Mouse (Mus musculus): ENCODE data around the gene Azi2. TPM values are rescaled to one million over a fixed set of nuclear protein-coding genes. Genes with fewer than 3 reads are reported as not detected.

The Azi2 gene
- total RNA-seq, 2 experiments from 2014 or later: 80.8 to 83.2 TPM

- no peak for DNase-seq (ENCODE audit: low spot score in 2 of 2)
Measured at GRCm38 (mm10) chr9:118082575-118083431, 42.5 kb downstream of the Azi2 start.

- DNase-seq (ENCODE audit: low spot score in 2 of 2): no peak
Measured at GRCm38 (mm10) chr9:118083834-118084233, 43.5 kb downstream of the Azi2 start.

GRCm38 (mm10) chr9:118099395-118099794, 59.1 kb downstream of the Azi2 start:
- no peak for DNase-seq (ENCODE audit: low spot score in 2 of 2)

DNA sequence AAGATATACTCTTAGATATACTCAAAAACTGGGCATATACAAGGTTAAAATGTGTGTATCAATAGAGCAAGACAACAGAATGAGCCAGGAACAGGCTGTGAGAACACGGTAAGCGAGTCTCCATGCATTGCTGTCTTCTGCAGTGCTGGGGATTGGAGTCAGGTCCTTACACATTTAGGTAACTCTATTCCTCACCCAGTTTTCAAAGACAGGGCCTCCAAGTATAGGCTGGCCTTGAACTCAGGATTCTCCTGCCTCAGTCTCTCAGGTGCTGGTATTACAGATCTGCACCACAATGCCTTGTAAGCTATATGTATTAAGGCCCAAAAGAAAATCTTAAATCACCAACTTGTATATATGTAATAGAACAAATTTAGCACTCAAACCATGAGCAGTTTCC, 60.2 kb downstream of the Azi2 start:
- DNase-seq (ENCODE audit: low spot score in 2 of 2): no peak

DNA sequence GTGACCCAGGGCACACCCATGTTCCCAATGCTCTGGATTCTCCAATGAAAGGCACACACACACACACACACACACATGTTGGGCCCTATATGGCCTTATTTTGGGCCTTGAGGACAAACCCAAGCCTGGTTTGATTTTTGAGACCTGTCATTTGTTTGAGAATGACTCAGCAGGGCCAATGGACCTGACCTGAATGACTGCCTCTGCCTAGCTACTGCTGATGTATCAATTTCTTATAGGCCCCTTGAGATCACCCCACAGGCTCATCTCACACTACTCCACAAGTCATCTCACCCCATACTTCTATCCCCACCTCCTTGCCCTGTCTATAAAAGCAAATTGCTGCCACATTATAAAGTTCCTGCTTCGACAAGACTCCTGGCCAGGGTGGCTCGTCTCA, 61.5 kb downstream of the Azi2 start:
- DNase-seq (ENCODE audit: low spot score in 2 of 2): no peak

DNA sequence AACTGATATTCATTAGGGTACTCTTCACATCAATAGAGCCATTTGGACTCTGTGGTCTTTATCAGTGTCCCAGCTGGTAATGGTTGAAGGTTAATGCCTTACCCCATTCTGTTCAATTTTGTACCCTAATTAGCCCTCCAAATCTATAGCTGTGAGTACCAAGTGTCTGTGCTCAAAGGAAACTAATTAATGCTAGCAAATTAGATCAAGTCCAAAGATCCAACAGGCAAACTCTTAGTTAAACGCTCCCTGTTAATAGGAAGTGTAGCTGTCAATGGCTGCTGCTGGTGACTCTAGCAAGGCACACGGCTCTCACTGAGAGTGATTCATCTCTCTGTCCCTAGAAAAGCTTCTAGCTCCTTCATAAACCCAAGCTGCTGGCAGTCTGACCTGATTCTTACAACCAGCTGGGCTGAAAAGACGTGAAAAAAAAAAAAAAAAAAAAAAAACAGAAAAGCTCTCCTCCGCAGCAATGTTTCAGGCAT, 68.3 kb downstream of the Azi2 start:
- DNase-seq (ENCODE audit: low spot score in 2 of 2): no peak

- DNase-seq (ENCODE audit: low spot score in 2 of 2): no peak
Measured at GRCm38 (mm10) chr9:118109697-118110359, 69.5 kb downstream of the Azi2 start.

GRCm38 (mm10) chr9:118110360-118110710, 70.0 kb downstream of the Azi2 start:
- no peak for DNase-seq (ENCODE audit: low spot score in 2 of 2)

Small RNAs within 50 kb of the gene (microRNA-seq; reads per million reads assigned to microRNA genes)
- not detected for gene Gm22008

Other genes with a start within 250 kb of the Azi2 start
- gene Cmc1, start 109.7 kb downstream of the Azi2 start, total RNA-seq (2021): 10 to 100 TPM; 32.8 to 40.3 TPM

All from adrenal gland, postnatal 4 days (tissue).